Mouse (Mus musculus) liver, postnatal 0 days (tissue): Measurements from ENCODE around the gene Dctn2. TPM values are rescaled to one million over a fixed set of nuclear protein-coding genes. Genes with fewer than 3 reads are reported as not detected.

Experiments used
- ATAC-seq: fragments of 200-750 bp; cut with Nextera tagmentation; 2 replicates; pipeline ENCODE4 v1.8.0; 2017; ENCODE audit warnings: mild to moderate bottlenecking, moderate library complexity
- DNase-seq: peaks from one replicate; pipeline ENCODE4 v3.0.0-alpha.2; 2016
- H3K27ac ChIP-seq: fragments of 300-500 bp; sonication (generic); 2 replicates; pipeline ENCODE4 v1.5.1; 2014; ENCODE audit warnings: antibody characterized with exemption, moderate library complexity, mild to moderate bottlenecking, low read depth
- H3K27me3 ChIP-seq: fragments of 300-500 bp; sonication (generic); 2 replicates; pipeline ENCODE4 v1.6.1; 2014; ENCODE audit warnings: low read length, control low read depth, mixed read lengths; ENCODE audit not compliant: insufficient read depth
- H3K36me3 ChIP-seq: fragments of 300-500 bp; sonication (generic); replicated peaks from 2 replicates; pipeline ENCODE4 v1.6.1; 2014; ENCODE audit warnings: mild to moderate bottlenecking, control low read depth, low read length, moderate library complexity, mixed read lengths; ENCODE audit not compliant: insufficient read depth
- H3K4me1 ChIP-seq: fragments of 300-500 bp; sonication (generic); 2 replicates; pipeline ENCODE4 v1.6.1; 2014; ENCODE audit warnings: antibody characterized with exemption, mild to moderate bottlenecking, control low read depth; ENCODE audit not compliant: insufficient read depth
- H3K4me2 ChIP-seq: fragments of 300-500 bp; sonication (generic); 2 replicates; pipeline ENCODE4 v1.6.1; 2014; ENCODE audit warnings: low read depth, mild to moderate bottlenecking, low read length, moderate library complexity, mixed read lengths
- H3K4me3 ChIP-seq: fragments of 300-500 bp; sonication (generic); 2 replicates; pipeline ENCODE4 v1.5.1; 2014; ENCODE audit warnings: low read depth, low read length
- H3K9ac ChIP-seq: fragments of 300-500 bp; sonication (generic); replicated peaks from 2 replicates; pipeline ENCODE4 v1.6.1; 2014; ENCODE audit warnings: mild to moderate bottlenecking, moderate library complexity
- H3K9me3 ChIP-seq: fragments of 300-500 bp; sonication (generic); 2 replicates; pipeline ENCODE4 v1.6.1; 2016; ENCODE audit warnings: mild to moderate bottlenecking, control low read depth, low read length, mixed read lengths
- CTCF ChIP-seq: sonication (generic); IDR thresholded peaks from 2 replicates; pipeline ENCODE4 v1.5.1; 2016; ENCODE audit warnings: antibody characterized with exemption, low read depth
- EP300 ChIP-seq: IDR thresholded peaks from 2 replicates; pipeline ENCODE4 v1.6.1; 2016; ENCODE audit warnings: antibody characterized with exemption, low read depth, mild to moderate bottlenecking
- WGBS: fragments of 180-500 bp; shearing (Covaris S2); extraction: QIAGEN DNeasy Blood & Tissue Kit; methylation state at CpG from one replicate; pipeline ENCODE4 v1.1.7; 2014; ENCODE audit not compliant: insufficient replicate concordance; 5-methylcytosine and 5-hydroxymethylcytosine counted together
- polyA plus RNA-seq: library from polyadenylated mRNA; unstranded; fragments of >200 nt; fragmentation: Nextera tagmentation; extraction: Ambion mirVana; gene quantifications from 2 replicates; pipeline ENCODE4 v1.2.1, GENCODE M21; 2015

The Dctn2 gene
- polyA plus RNA-seq, 1 experiment from 2014 or later: 65.3 TPM

DNA sequence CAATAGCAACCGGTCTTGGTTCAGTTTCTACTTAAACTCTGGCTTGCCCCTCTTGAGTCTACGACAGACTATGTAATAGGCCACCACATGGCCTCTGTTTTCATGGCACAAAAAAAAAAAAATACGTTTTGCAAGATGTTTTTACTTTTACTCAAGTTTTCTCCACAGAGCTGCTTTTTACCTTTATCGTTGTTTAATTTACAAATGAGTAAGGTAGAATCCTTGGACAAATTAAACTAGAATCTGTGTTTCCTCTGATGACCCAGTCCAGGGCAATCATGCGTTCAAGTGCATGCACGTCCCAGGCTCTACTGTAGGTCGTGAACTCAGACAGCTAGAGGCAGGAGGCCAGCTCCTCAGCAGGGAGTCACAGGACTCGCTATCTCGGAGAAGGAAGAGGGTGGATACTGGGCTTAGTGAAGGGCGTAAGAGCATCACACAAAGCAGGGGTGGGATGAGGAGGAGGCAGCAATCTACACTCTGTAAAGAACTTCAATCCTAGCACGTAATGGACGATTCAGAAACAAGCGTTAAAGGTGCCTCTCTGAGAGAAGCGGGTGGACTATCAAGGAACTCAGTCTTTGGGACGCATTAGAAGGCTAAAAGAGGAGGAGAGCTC is 23.5 kb downstream of the Dctn2 start:
- H3K4me1 ChIP-seq: peaks cover 51% of the 10 kb centered on the region
- H3K4me3 ChIP-seq: peak overlapping the region; percentile 76
- no peaks in the 10 kb centered on the region for H3K27me3 ChIP-seq
- DNase-seq: peak; percentile 60
- peak overlapping the region; percentile 99 for H3K27ac ChIP-seq
- no peaks in the 10 kb centered on the region for H3K9me3 ChIP-seq
- H3K36me3 ChIP-seq: peaks cover 46% of the 10 kb centered on the region
- H3K4me2 ChIP-seq: peak overlapping the region; percentile 91
- H3K9ac ChIP-seq: peak overlapping the region; percentile 72
- 3% methylated on average over 15 of the region's 15 CpGs for WGBS
- TF ChIP-seq EP300 (no peak), CTCF (no peak)
- peak; percentile 14 for ATAC-seq

DNA sequence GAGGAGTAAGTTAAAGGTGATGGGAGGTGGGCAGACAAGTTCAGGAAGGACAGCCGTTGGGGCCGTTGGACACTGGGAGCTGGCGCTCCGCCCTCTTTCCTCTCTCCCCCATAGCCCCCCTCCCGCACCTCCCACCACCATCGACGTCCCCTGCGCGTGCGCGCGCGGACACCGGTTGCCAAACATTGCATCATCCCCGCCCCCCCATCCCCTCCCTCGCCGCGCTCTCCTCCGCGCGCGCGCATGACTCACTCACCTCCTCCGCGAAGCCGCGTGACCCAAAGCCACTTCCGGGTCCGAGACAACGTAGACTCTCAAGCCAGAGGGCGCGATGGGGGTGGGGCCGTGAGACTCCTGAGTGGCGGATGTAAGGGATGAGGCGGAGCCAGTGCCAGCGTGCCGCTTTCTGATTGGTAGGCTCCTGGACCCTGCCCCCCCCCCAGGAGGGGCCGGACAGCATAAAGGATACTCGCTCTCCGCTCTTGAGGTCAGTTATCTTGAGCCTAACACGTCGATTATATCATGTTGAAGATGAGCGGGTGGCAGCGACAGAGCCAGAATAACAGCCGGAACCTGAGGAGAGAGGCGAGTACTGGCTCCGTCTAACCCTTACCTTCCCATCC is 24.2 kb downstream of the Dctn2 start:
- Histone ChIP-seq H3K27ac (peak overlapping the region; percentile 99), H3K4me2 (peak overlapping the region; percentile 91), H3K27me3 (no peaks in the 10 kb centered on the region), H3K4me1 (peaks cover 51% of the 10 kb centered on the region), H3K36me3 (peaks cover 46% of the 10 kb centered on the region), H3K9me3 (no peaks in the 10 kb centered on the region), H3K4me3 (peak overlapping the region; percentile 76), H3K9ac (peak overlapping the region; percentile 76)
- DNase-seq: peak; percentile 100
- WGBS: under 1% methylated on average over 47 of the region's 47 CpGs
- peak; percentile 77 for ATAC-seq
- TF ChIP-seq CTCF (peak; percentile 23), EP300 (peak; percentile 71)

DNA sequence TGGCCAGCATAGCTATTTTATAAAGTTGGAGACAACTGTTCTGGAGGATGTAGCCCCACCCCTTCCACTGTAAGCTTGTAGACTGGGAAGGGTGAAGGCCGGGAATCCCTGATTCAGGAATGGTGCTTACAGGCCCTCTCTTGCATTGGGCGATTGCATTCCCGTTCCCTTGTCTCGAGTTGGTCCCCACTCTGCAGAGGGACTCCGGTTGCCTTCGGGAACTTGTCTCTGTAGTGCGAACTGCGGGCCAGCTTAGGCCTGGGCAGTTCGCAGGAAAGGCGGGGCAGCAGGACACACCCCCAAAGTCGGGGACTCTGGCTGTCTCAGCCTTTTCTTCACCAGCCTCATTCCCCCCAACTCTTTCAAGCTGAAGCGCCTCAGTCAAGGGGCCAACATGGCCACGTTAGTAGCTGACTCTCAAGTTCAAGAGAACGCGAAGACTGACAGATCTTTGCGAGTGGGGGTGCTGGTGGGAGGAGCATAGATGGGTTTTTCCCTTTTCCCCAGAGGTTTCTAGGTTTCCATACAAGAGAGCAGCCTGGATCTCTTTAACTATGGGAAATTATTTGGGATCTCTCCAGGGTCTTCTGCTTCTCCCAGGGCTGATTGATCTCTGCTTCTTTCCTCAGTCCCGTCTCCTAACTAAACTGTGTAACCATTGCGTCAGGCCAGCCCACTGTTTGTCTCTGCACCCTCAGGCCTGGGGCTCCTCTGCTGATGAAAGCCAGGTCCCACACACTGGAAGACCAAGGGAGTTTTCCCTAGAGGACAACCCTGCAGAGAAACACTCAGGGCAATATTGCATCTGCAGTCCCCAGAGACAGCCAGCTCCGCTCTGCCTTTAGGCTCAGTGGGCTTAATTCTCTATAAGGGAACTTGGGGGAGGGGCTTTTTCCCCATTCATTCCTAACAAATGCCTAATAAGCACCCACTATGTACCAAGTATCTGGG is 25.0 kb downstream of the Dctn2 start:
- Histone ChIP-seq H3K4me1 (peaks cover 50% of the 10 kb centered on the region), H3K4me3 (peak overlapping the region; percentile 76), H3K27ac (peak overlapping the region; percentile 99), H3K36me3 (peaks cover 46% of the 10 kb centered on the region), H3K9me3 (no peaks in the 10 kb centered on the region), H3K9ac (peak overlapping the region; percentile 76), H3K27me3 (no peaks in the 10 kb centered on the region), H3K4me2 (peak overlapping the region; percentile 91)
- WGBS: 2% methylated on average over 19 of the region's 19 CpGs
- DNase-seq (peak; percentile 79), ATAC-seq (peak; percentile 18)
- no peak for TF ChIP-seq EP300
- TF ChIP-seq CTCF: no peak

DNA sequence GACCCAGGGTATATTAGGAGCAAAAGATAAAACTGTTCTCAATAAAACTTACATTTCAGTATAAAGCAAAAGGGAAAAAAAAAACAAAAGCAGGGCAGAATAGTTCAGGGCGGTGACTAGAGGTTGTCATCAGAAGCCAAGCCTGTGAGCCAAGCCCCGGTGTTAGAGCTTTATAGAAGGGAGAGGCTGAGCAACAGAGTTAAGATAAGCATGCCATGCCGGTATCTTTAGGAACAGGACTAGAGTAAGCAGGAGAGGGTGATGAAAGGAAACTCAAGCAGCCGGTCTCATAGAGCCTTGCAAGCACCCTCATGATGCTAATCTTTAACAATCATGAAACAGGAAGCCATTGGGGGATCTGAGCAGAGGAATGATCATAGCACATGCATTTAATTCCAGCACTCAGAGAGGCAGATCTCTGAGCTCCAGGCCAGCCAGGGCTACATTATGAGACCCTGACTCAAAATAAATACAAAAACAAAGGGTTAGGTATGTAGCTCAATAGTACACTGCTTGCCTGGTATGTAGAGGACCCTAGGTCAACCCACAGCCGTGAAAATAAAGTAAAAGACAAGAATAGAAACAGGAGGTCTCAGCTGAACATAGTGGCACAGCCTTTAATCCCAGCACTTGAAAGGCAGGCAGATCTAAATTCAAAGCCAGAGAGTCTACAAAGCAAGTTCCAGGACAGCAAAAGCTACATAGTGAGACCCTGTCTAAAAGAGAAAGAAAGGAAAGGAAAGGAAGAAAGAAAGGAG is 25.9 kb downstream of the Dctn2 start:
- Histone ChIP-seq H3K4me1 (peaks cover 41% of the 10 kb centered on the region), H3K27ac (peak overlapping the region; percentile 99), H3K4me3 (peak overlapping the region; percentile 76), H3K9me3 (no peaks in the 10 kb centered on the region), H3K9ac (peak overlapping the region; percentile 76), H3K4me2 (peak overlapping the region; percentile 91), H3K27me3 (no peaks in the 10 kb centered on the region), H3K36me3 (peaks cover 46% of the 10 kb centered on the region)
- ATAC-seq (peak; percentile 2; the same call in 1 of the 2 replicates), DNase-seq (no peak)
- WGBS: 13% methylated on average over 5 of the region's 5 CpGs
- peak; percentile 84 for TF ChIP-seq EP300
- TF ChIP-seq CTCF: no peak

DNA sequence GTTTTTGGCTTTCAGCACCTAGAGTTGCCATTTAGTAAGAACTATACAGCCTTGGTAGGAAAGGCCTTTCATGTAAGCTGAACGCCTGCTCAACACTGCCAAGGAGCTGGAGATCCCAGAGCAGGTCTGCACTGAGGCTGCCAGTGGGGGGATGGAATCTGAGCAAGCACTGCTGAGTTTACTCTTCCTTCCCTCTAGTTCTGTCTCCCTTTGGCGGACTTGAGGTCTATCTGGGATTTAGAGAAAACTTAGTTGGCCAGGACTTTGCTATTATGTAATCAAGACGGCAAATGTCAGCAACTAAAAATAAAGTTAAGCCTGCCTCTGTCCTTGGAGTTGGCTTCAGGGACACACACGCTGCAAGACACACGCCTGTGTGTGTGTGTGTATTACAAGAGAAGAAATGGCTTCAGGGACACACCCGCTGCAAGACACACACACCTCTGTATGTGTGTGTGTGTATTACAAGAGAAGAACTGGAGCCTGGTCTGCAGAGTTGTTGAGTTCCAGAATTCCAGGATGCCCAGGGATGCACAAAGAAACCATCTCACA is 26.9 kb downstream of the Dctn2 start:
- no peak for ATAC-seq
- H3K27me3 ChIP-seq: no peaks in the 10 kb centered on the region
- H3K4me2 ChIP-seq: peak overlapping the region; percentile 91
- WGBS: 69% methylated on average over 6 of the region's 6 CpGs
- no peak for DNase-seq
- TF ChIP-seq EP300 (no peak), CTCF (no peak)
- H3K9me3 ChIP-seq: no peaks in the 10 kb centered on the region
- H3K4me3 ChIP-seq: peak overlapping the region; percentile 76
- 0 out of 2 replicates have a peak overlapping the region, but pooled peaks have one; percentile 99 for H3K27ac ChIP-seq
- H3K36me3 ChIP-seq: peaks cover 53% of the 10 kb centered on the region
- 0 out of 2 replicates have a peak overlapping the region, but pooled peaks have one; percentile 76 for H3K9ac ChIP-seq
- peaks cover 33% of the 10 kb centered on the region for H3K4me1 ChIP-seq
